Mouse (Mus musculus): ENCODE data around the gene Sap25. TPM values are rescaled to one million over a fixed set of nuclear protein-coding genes. Genes with fewer than 3 reads are reported as not detected.

Gene Sap25
- total and polyA plus RNA-seq, 3 experiments = 1.5 to 34.9 (median 2.0) TPM

- intact Hi-C loops (cut with DNase I) = no loop called here
- H3K4me3 ChIP-seq = no peak overlapping the region
- H3K27ac ChIP-seq = no peak overlapping the region
- DNase-seq = no peak
- no peak for TF ChIP-seq POLR2A (IDR thresholded peaks at IDR 0.05; ENCODE audit: insufficient read depth, low read depth, low read length)
- TF ChIP-seq CTCF (IDR thresholded peaks at IDR 0.05) = no peak
- TF ChIP-seq EP300 (IDR thresholded peaks at IDR 0.05; ENCODE audit: insufficient read depth, low read depth, low read length) = no peak
- WGBS = 63% methylated on average over 12 of the region's 12 CpGs
- no peaks in the 10 kb centered on the region for H3K27me3 ChIP-seq (ENCODE audit: control insufficient read depth, insufficient read depth, low read length)
- no peaks in the 10 kb centered on the region for H3K36me3 ChIP-seq (ENCODE audit: control insufficient read depth, insufficient read depth, low read length)
- H3K9ac ChIP-seq (ENCODE audit: low read depth, low read length) = no peak overlapping the region
- peaks cover 10% of the 10 kb centered on the region for H3K4me1 ChIP-seq (ENCODE audit: control insufficient read depth, insufficient read depth, low read length)
- H3K79me2 ChIP-seq (replicated peaks; ENCODE audit: control insufficient read depth, insufficient read depth, low read length) = no peaks in the 10 kb centered on the region; the same call in none of the 2 replicates
These were observed 7.6 kb upstream of the Sap25 start for GRCm38 (mm10) chr5:137633397-137634084.

GRCm38 (mm10) chr5:137639472-137639871 is 1.7 kb upstream of the Sap25 start:
- Histone ChIP-seq H3K4me1 (ENCODE audit: control insufficient read depth, insufficient read depth, low read length) (no peaks in the 10 kb centered on the region), H3K4me3 (no peak overlapping the region), H3K9ac (ENCODE audit: low read depth, low read length) (no peak overlapping the region), H3K27me3 (ENCODE audit: control insufficient read depth, insufficient read depth, low read length) (no peaks in the 10 kb centered on the region), H3K79me2 (replicated peaks; ENCODE audit: control insufficient read depth, insufficient read depth, low read length) (no peaks in the 10 kb centered on the region), H3K36me3 (ENCODE audit: control insufficient read depth, insufficient read depth, low read length) (no peaks in the 10 kb centered on the region), H3K27ac (no peak overlapping the region)
- WGBS = 64% methylated on average over 7 of the region's 7 CpGs
- peak in 1 of 2 experiments; percentile 19 for DNase-seq
- TF ChIP-seq CTCF (IDR thresholded peaks at IDR 0.05) (no peak), EP300 (IDR thresholded peaks at IDR 0.05; ENCODE audit: insufficient read depth, low read depth, low read length) (no peak), POLR2A (IDR thresholded peaks at IDR 0.05; ENCODE audit: insufficient read depth, low read depth, low read length) (no peak)
- intact Hi-C loops (cut with DNase I) = no loop called here

GRCm38 (mm10) chr5:137642886-137643285 is 1.8 kb downstream of the Sap25 start:
- H3K27me3 ChIP-seq (ENCODE audit: control insufficient read depth, insufficient read depth, low read length) = no peaks in the 10 kb centered on the region
- no peaks in the 10 kb centered on the region for H3K36me3 ChIP-seq (ENCODE audit: control insufficient read depth, insufficient read depth, low read length)
- no peak for TF ChIP-seq POLR2A (IDR thresholded peaks at IDR 0.05; ENCODE audit: insufficient read depth, low read depth, low read length)
- no peak for TF ChIP-seq CTCF (IDR thresholded peaks at IDR 0.05)
- TF ChIP-seq EP300 (IDR thresholded peaks at IDR 0.05; ENCODE audit: insufficient read depth, low read depth, low read length) = no peak
- DNase-seq = peak in 1 of 2 experiments; percentile 20
- H3K79me2 ChIP-seq (replicated peaks; ENCODE audit: control insufficient read depth, insufficient read depth, low read length) = no peaks in the 10 kb centered on the region
- H3K4me3 ChIP-seq = no peak overlapping the region
- no peak overlapping the region for H3K27ac ChIP-seq
- H3K9ac ChIP-seq (ENCODE audit: low read depth, low read length) = no peak overlapping the region
- 44% methylated on average over 4 of the region's 4 CpGs for WGBS
- no peaks in the 10 kb centered on the region for H3K4me1 ChIP-seq (ENCODE audit: control insufficient read depth, insufficient read depth, low read length)
- intact Hi-C loops (cut with DNase I) = no loop called here

DNA sequence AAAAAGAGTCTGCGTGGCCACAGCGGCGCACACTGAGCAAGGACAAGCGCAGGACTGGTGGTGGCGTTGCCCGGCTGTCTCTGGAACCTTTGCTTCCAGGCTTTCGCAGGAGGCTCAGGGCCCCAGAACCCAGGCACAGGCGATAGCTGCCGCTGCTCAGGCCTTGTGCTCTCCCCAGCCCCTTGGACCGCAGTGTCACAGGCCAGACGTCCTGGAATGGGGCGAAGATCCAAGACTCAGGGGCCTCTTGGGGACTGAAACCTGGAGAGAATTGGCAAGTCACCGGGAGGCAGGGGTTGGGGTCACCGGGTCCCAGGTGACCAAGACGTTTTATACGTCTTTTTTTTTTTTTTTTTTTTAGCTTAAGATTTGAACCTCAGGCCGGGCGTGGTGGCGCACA is 3.4 kb downstream of the Sap25 start:
- no peak overlapping the region for H3K27ac ChIP-seq
- intact Hi-C loops (cut with DNase I) = no loop called here
- no peak overlapping the region for H3K9ac ChIP-seq (ENCODE audit: low read depth, low read length)
- TF ChIP-seq POLR2A (IDR thresholded peaks at IDR 0.05; ENCODE audit: insufficient read depth, low read depth, low read length) (no peak), CTCF (IDR thresholded peaks at IDR 0.05) (no peak), EP300 (IDR thresholded peaks at IDR 0.05; ENCODE audit: insufficient read depth, low read depth, low read length) (no peak)
- H3K4me3 ChIP-seq = no peak overlapping the region
- 57% methylated on average over 19 of the region's 19 CpGs for WGBS
- no peaks in the 10 kb centered on the region for H3K79me2 ChIP-seq (replicated peaks; ENCODE audit: control insufficient read depth, insufficient read depth, low read length)
- no peaks in the 10 kb centered on the region for H3K36me3 ChIP-seq (ENCODE audit: control insufficient read depth, insufficient read depth, low read length)
- H3K27me3 ChIP-seq (ENCODE audit: control insufficient read depth, insufficient read depth, low read length) = no peaks in the 10 kb centered on the region
- no peaks in the 10 kb centered on the region for H3K4me1 ChIP-seq (ENCODE audit: control insufficient read depth, insufficient read depth, low read length)
- no peak for DNase-seq

DNA sequence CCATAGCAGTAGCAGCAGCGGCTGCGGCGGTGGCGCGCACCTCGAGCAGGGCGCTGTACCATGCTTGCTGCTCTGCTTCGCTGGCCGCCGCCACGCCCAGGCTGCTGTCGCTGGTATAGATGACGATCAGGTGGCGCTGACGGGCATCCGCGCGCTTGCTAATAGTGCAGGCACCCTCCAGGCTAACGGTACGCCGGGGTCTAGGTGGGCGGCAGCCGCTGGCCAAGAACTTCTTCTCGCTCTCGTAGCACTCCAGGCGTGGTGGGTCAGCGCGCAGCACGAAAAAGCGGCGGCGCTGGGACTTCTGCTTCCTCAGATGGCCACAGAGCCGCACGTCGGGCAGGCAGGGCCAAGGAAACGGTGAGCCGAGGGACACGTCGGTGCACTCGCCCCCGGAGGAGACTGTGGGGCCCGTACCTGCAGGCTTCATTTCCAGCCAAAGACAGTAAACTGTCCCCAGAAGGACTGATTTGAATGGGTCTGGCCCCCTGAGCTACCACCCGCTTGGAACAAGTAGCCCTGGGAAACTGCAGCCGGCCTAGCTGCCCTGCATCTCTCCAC is 4.0 kb downstream of the Sap25 start:
- Histone ChIP-seq H3K4me1 (ENCODE audit: control insufficient read depth, insufficient read depth, low read length) (no peaks in the 10 kb centered on the region), H3K27ac (peak overlapping the region; percentile 54)
- 8% methylated on average over 44 of the region's 44 CpGs for WGBS

DNA sequence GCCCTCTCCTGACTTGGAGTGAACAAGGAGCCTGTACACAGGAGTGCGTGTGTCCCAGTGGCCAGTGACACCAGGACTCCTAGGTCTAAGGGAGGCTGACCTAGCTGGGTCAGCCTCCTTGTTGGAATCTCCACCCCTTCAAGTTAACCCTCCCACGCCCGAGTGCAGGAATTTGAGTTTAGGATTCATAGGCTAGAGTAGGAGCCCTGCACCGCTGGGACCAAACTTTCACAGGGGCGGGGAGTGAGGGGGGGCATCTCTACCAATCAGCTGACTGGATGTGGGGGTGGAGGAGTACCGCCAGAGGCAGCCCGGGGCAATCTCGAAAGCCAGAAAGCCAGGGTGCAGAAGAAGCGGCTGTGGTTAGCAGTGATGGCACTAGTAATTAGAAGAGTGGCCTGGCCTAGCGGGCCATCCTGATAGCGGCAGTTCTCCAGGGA is 4.5 kb downstream of the Sap25 start, which contains the start of gene Irs3:
Irs3 (minus strand) TSS at position 63 of the 440 bp plus-strand sequence.
- no peaks in the 10 kb centered on the region for H3K4me1 ChIP-seq (ENCODE audit: control insufficient read depth, insufficient read depth, low read length)
- TF ChIP-seq POLR2A (IDR thresholded peaks at IDR 0.05; ENCODE audit: insufficient read depth, low read depth, low read length) (peak; percentile 63; the same call in 1 of the 2 replicates), CTCF (IDR thresholded peaks at IDR 0.05) (no peak), EP300 (IDR thresholded peaks at IDR 0.05; ENCODE audit: insufficient read depth, low read depth, low read length) (no peak)
- peak; percentile 56 to 62 for DNase-seq
- H3K9ac ChIP-seq (ENCODE audit: low read depth, low read length) = peak within 1 kb of the TSS; percentile 49
- intact Hi-C loops (cut with DNase I) = no loop called here
- peak within 1 kb of the TSS; percentile 42 for H3K4me3 ChIP-seq
- 39% methylated on average over 11 of the region's 11 CpGs for WGBS
- H3K27me3 ChIP-seq (ENCODE audit: control insufficient read depth, insufficient read depth, low read length) = no peaks in the 10 kb centered on the region
- no peaks in the 10 kb centered on the region for H3K36me3 ChIP-seq (ENCODE audit: control insufficient read depth, insufficient read depth, low read length)
- H3K27ac ChIP-seq = peak within 1 kb of the TSS; percentile 54
- H3K79me2 ChIP-seq (replicated peaks; ENCODE audit: control insufficient read depth, insufficient read depth, low read length) = no peaks in the 10 kb centered on the region

More for the DNA sequence above, 4.0 kb downstream of the Sap25 start:
- intact Hi-C loops (cut with DNase I) = no loop called here
- no peak for TF ChIP-seq POLR2A (IDR thresholded peaks at IDR 0.05; ENCODE audit: insufficient read depth, low read depth, low read length)
- TF ChIP-seq EP300 (IDR thresholded peaks at IDR 0.05; ENCODE audit: insufficient read depth, low read depth, low read length) = no peak
- no peak for TF ChIP-seq CTCF (IDR thresholded peaks at IDR 0.05)
- H3K79me2 ChIP-seq (replicated peaks; ENCODE audit: control insufficient read depth, insufficient read depth, low read length) = no peaks in the 10 kb centered on the region
- peak overlapping the region; percentile 42 for H3K4me3 ChIP-seq
- no peaks in the 10 kb centered on the region for H3K27me3 ChIP-seq (ENCODE audit: control insufficient read depth, insufficient read depth, low read length)
- DNase-seq = peak in 1 of 2 experiments; percentile 48
- H3K9ac ChIP-seq (ENCODE audit: low read depth, low read length) = peak overlapping the region; percentile 49
- H3K36me3 ChIP-seq (ENCODE audit: control insufficient read depth, insufficient read depth, low read length) = no peaks in the 10 kb centered on the region

Data from heart, adult 2 months (tissue).